Mouse (Mus musculus) bone marrow macrophage, adult 2 months (primary cell): ENCODE results near the gene Pagr1a.

Source experiments
- CTCF ChIP-seq: IDR thresholded peaks from 2 replicates; pipeline ENCODE4 v1.5.1; 2012; ENCODE audit warnings: low read depth, mild to moderate bottlenecking, low read length, moderate library complexity
- POLR2A ChIP-seq: IDR thresholded peaks from 2 replicates; pipeline ENCODE4 v1.6.1; 2012; ENCODE audit warnings: mild to moderate bottlenecking, low read depth, low read length, borderline replicate concordance

- no peak for TF ChIP-seq CTCF
- TF ChIP-seq POLR2A = no peak
Measured at GRCm38 (mm10) chr7:127008239-127009019, 8.7 kb downstream of the Pagr1a start.
